Mouse (Mus musculus): ENCODE data around the gene Zswim5.
A peak's percentile ranks its signal among the peaks of the same experiment; 100 is the strongest.

The Zswim5 gene

DNA sequence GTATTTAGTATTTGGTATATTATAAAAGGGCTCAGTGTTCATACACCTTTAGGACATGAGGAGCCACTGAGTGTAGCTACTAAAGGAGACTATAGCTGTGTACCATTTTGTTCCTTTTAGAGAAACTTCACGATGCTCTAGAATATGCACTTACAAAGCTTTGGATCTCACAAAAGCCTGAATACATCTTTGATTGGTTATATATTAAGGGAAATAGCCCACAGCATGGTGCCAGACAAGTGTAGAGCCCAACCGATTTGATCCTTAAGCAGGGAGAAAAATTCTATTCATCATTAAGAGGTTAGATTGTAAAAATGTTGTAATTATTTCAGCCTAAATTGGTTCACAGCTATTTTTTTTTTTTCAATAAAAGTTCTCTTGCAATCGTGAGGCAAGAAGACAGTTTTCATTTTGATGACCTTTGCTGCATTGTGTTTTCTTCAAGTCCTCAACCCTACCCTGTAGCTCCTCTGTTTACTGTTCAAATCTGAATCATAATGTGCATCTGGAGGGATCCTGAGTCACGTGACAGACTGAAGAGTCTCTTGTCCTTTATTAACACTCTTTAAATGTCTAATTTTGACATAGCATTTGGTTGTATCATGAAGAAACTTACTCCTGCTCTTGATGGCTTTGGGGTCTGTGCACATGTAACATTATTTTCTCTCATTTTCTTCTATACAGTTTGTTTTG is 33.5 kb downstream of the Zswim5 start:
- no peak for ATAC-seq (ENCODE audit: insufficient number of reproducible peaks, low FRiP score, low TSS enrichment)

DNA sequence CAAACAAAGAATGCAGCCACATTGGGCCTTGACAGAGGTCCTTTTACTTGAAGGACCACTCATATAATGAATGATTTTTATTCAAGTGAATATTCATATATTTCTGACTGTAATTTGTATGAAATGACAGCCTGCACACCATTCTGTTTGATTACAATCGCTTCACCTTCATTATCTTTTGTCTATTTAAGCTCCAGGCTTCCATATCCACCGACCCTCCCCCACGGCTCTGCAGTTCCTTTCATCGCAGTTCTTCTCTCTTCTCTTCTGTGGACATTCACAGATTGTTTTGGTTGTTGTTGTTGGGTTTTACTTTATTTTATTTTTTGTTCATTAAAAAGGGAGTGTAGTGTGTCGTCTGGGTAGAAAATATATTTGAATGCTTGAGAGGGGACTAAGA is 34.0 kb downstream of the Zswim5 start:
- no peak for ATAC-seq (ENCODE audit: insufficient number of reproducible peaks, low FRiP score, low TSS enrichment)

DNA sequence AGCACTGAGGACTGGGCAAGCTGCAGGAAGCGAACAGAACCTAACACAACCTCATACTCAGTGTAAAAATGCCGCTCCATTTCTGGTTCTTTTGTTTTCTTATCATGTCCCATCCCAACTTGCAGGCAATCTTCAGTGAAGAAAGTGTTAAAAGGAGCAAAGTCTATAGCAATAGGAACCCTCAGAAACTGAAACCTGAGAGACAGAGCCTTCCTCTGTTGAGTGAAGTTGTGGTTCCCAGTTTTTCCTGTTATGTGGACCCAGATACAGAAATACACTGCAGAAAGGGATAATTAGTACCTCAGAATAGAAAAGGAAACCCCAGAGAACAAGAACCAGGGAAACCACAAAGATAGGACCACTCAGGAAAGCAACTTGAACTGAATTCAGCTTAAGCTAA is 36.1 kb downstream of the Zswim5 start:
- ATAC-seq (ENCODE audit: insufficient number of reproducible peaks, low FRiP score, low TSS enrichment): no peak

DNA sequence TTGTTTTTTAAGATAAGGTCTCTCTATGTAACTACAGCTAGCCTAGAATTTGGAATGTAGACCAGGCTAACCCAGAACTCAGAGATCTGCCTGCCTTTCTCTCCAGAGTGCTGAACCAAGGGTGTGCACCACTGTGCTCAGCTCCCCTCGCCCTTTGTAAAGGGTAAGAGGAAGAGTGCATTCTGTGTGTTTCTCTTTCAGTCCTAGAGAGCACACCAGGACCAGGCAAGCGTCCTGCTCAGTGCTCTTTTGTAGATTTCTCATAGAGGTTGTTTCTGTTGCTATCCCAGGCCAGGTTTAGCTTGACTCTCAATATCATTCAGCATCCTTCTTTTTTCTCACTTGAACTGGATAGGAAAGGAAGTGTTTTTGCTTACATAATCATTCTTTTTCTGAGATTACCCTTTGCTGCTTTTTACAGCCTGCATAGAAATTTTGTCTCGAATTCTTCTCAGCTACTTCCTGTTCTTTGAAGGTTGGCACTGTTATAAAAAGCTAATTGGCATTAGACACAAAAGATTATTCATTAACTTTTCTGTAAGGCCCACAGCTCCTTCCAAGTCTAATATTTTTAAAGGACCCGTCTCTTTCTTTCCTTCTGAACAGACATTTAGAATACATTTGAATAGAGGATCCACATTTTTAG is 51.0 kb downstream of the Zswim5 start:
- no peak for ATAC-seq (ENCODE audit: insufficient number of reproducible peaks, low FRiP score, low TSS enrichment)

DNA sequence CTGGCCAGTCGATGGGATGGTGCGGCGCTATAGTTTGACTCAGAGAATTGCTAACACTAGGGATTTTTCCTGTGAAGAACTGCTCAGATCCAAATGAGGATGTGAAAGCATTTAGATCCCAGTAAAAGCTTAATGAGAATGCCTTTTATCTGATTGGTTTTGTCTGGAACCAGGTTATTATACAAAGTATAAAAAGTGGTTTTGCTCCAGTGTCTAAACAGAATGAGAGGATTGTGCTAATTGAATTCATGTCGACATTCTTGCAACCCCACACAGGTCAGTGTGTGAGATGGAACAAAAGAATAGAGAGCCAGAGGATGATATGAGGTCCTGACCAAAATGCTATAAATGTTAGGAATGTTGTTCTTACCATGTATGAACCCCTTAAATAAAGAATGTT is 62.4 kb downstream of the Zswim5 start:
- no peak for ATAC-seq (ENCODE audit: insufficient number of reproducible peaks, low FRiP score, low TSS enrichment)

DNA sequence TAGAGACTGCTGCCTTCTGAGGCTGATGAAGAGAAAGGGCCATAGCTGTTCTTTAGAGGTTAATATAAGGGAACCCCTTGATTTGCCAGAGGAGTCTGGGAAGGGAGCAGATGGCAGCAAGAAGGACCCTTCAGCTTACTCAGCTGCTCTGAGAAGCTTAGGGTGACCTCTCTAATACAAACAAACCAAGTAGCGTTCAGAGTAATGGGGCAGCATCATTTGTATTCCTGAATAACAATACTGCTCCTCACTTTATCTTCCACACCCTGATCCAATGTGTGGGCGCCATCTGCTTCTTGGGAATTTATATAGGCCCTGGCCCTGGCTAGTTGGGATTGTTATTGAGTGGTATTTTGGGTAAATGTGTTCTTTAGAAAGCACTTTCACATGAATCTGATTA is 65.5 kb downstream of the Zswim5 start:
- no peak for ATAC-seq (ENCODE audit: insufficient number of reproducible peaks, low FRiP score, low TSS enrichment)

DNA sequence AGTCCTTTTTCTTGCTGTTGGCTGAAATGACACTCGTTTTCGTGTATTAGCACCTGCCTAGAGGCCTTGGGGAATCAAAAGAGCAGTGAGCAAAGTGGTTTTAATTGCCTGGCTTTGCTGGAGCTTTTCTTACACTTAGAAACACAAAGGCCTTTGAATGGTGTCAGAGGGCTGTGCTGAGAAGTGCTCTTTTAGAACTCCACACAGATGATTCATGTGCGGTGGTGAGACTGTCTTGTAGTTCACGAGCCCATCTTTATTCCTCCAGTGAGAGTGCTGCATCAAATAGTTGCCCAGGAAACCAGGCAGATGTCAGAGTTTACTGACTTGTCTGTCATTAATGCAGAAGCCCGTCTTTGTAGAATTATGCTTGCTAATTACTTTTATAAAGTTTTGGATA is 66.9 kb downstream of the Zswim5 start:
- no peak for ATAC-seq (ENCODE audit: insufficient number of reproducible peaks, low FRiP score, low TSS enrichment)

GRCm38 (mm10) chr4:116951642-116952041 is 74.5 kb downstream of the Zswim5 start:
- no peak for ATAC-seq (ENCODE audit: insufficient number of reproducible peaks, low FRiP score, low TSS enrichment)

GRCm38 (mm10) chr4:116954951-116955350 is 77.8 kb downstream of the Zswim5 start:
- ATAC-seq (ENCODE audit: insufficient number of reproducible peaks, low FRiP score, low TSS enrichment): no peak

DNA sequence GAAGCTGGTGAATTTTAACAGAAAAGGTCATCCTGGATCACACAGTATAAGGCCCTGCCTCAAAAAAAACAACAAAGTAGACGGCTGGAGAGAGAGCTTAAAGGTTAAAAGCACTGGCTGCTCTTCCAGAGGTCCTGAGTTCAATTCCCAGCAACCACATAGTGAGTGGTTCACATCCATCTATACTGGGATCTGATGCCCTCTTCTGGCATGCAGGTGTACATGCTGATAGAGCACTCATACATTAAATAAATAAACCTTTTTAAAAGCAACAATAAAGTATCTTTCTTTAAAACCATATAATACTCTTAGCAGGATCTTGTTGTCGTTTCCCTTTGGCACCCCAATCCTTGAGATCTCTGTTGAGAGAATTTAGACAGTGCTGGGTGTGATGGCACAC is 99.3 kb downstream of the Zswim5 start:
- no peak for ATAC-seq (ENCODE audit: insufficient number of reproducible peaks, low FRiP score, low TSS enrichment)

GRCm38 (mm10) chr4:116985681-116986080 is 108.5 kb downstream of the Zswim5 start:
- ATAC-seq (ENCODE audit: insufficient number of reproducible peaks, low FRiP score, low TSS enrichment): no peak

GRCm38 (mm10) chr4:116986400-116987121 is 109.4 kb downstream of the Zswim5 start:
- peak; percentile 84 for ATAC-seq (ENCODE audit: insufficient number of reproducible peaks, low FRiP score, low TSS enrichment)

- ATAC-seq (ENCODE audit: insufficient number of reproducible peaks, low FRiP score, low TSS enrichment): no peak
These were observed 109.9 kb downstream of the Zswim5 start for GRCm38 (mm10) chr4:116987122-116987456.

DNA sequence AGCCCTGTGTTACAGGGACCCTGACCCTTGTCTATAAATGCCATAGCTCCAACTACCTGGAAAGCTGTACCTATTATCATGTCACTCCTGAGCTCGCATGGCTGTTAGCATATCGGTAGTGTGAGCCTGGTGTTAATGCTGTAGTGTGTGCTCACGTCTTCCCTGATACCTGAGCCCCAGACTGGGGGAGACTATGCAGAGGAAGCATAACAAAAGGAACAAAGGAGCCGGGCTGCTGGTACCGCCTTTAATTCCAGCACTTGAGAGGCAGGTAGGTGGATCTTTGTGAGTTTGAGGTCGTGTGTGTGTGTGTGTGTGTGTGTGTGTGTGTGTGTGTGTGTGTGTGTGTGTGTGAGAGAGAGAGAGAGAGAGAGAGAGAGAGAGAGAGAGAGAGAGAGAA is 112.6 kb downstream of the Zswim5 start:
- no peak for ATAC-seq (ENCODE audit: insufficient number of reproducible peaks, low FRiP score, low TSS enrichment)

DNA sequence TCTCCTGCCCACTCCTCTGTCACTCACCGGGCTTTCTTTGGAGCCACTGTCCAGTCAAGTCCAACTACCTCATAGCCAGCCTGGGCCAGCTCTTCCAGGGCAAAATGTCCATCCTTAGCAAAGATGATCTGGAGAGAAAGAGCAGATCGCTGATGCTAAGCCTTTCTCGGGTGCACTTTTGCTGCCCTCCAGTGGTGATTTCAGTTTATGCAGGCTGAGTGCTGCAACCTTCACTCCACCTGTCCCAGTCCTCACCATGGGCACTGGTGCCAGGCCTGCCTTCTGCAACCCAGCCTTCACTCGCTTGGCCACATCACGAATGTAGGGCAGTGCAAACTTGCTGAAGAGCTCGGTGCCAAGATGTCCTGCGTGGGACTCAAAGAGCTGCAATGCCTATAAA is 114.2 kb downstream of the Zswim5 start:
- ATAC-seq (ENCODE audit: insufficient number of reproducible peaks, low FRiP score, low TSS enrichment): peak; percentile 53

- ATAC-seq (ENCODE audit: insufficient number of reproducible peaks, low FRiP score, low TSS enrichment): peak; percentile 62; the same call in 1 of the 2 replicates
These were observed 116.8 kb downstream of the Zswim5 start, which contains the start of gene Urod for GRCm38 (mm10) chr4:116993672-116994621. Gene Urod (minus strand): TSS chr4:116994413.

DNA sequence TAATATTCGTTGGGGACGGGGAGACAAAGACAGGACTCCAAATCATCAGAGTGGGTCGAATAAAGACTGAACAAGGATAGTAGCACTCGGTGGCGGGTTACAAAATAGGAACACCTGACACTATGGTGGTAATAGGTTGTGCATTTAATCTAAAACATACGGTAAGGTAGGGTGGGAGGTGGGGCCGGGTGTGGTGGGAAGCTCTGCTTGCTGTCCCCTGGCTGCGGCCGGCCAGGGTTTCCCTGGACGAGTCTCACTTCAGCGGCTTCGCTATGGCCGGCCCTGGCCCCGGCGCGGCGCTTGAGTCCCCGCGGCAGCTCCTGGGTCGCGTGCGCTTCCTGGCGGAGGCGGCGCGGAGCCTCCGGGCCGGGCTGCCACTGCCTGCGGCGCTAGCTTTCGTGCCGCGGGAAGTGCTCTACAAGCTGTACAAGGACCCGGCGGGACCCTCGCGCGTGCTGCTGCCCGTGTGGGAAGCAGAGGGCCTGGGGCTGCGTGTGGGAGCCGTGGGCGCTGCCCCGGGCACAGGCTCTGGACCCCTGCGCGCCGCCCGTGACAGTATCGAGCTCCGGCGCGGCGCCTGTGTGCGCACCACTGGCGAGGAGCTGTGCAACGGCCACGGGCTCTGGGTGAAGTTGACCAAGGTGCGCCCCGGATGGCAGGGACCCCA is 118.1 kb downstream of the Zswim5 start, which contains the start of gene Hectd3:
TSS of gene Hectd3 (plus strand) at position 187 of the 667 bp plus-strand sequence.
- ATAC-seq (ENCODE audit: insufficient number of reproducible peaks, low FRiP score, low TSS enrichment): peak; percentile 47; the same call in 1 of the 2 replicates

GRCm38 (mm10) chr4:116995798-116996135 is 118.6 kb downstream of the Zswim5 start:
- ATAC-seq (ENCODE audit: insufficient number of reproducible peaks, low FRiP score, low TSS enrichment): no peak

- ATAC-seq (ENCODE audit: insufficient number of reproducible peaks, low FRiP score, low TSS enrichment): no peak
These were observed 122.5 kb downstream of the Zswim5 start for GRCm38 (mm10) chr4:116999513-117000154.

Measured in cerebellum, adult (tissue).